Mouse (Mus musculus): ENCODE results near the gene Mrps18b.

The Mrps18b gene

DNA sequence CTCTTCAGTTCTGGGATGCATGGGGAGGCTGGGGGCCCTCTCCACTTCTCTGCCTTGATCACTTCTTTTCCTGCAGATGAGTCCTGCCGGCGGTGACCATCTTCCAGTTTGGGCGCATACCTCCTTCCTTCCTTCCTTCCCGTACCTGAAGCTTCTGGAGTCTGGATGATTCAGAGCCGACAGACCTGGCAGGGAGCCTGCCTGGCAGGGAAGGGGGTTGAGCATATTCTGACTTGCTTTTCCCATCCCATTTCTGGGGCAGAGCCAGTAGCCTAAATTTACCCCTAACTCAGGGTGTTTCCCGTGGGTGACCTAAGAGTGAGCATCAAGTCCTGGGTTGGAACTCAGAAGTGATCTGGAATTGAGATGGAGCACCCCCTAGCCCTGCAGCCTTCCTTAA, 41.5 kb downstream of the Mrps18b start:
- no peak for DNase-seq (ENCODE audit: low spot score in 2 of 2)

DNA sequence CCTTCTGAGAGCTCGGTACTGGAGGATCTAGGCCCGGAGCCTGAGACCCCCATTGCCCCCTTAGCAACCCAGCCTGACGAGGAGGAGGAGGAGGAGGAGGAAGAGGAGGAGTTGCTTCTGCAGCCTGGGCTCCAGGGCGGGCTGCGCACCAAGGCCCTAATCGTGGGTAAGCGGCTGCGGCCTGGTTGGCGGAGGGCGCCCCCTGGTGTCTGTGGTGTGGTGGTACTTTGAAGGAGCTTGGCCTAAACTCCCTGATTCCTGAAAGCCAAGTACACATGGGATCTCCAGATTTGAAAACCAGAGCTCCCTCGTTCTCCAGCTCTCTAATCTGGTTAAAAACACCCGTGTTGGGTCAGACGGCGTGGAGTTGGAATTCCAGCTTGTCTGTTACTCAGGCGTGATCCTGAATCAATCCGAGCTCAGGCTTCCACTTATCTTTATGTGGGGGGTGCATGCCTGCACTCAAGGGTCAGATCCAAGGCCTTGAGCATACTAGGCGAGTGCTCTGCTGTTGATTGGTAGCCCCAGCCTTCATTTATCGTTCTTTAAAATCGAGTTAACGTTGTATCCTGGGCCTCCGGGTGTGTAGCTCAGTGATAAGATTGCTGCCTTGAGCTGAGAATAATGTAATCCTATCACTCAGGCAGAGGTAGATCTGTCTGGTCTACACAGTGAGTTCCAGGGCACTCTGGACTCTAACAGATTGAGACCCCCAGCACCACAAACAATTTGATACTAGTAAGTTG, 42.2 kb downstream of the Mrps18b start:
- DNase-seq (ENCODE audit: low spot score in 2 of 2) = peak; percentile 80 to 83

DNA sequence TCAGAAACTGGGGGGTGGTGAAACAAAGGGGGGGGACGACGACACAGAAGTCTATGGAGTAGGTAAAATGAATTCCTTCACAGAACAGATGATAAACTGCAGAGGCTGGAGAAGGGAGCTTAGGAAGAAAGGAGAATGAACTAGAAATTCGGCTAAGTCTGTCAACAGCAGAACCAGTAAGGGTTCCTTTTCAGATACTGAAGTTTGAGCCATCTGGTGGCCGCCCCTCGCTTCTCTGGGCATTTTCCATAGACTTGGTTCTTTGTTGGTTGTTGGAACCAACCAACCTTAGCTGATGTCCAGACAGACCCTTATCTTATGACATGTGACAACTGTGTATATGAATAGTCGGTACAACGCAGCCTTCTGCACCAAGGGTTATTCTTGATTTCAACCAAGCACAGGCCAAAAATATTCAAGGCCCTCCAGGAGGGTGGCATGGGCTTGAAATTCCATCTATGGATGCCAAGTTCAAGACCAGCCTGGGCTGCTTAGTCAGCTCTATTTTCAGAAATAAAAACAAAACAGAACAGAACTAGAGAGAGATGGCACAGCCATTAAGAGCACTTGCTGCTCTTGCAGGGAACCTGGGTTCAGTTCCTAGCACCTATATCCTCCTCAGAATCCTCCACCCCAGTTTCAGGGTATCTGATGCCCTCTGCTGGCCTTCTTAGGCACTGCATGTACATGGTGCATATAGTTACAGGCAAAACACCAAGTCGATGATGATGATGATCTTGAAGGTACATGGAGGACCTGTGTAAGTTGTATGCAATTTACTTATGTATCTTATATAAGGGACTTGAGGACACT, 45.1 kb downstream of the Mrps18b start:
- no peak for DNase-seq (ENCODE audit: low spot score in 2 of 2)

DNA sequence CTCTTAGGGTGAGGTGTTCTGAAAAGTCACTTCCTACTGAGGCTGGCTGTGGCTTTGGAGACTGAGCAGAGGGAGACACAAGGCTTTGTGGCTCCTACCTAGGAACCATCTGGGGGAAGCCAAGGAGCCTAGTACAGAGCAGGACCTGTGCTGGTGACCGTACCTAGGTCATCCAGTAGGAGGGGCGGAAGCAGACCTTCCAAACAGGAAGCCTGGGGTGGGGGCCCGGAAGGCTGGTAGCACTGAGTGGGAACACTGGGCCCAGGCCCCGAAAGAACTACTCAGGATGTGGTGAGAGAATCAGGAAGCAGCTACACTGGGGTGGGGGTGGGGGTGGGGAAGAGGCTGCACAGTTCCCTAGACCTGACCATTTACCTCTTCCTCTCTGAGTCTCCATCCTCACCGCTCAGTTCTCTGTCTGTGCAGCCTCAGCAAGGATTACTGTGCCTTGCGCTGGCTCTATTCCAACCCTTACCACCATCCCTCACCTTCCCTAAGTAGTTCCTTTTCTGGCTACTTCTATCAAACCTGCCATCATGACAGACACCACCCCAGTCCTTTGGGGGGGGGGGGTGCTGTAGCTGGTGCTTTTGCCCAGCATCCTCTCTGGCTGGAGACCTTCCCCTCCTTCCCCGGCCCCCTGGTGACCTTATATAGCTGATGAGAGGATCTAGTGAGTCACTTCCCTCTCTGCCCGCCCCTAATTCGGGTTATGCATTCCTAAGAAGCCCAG, 45.9 kb downstream of the Mrps18b start:
- DNase-seq (ENCODE audit: low spot score in 2 of 2) = peak; percentile 88 to 91

DNA sequence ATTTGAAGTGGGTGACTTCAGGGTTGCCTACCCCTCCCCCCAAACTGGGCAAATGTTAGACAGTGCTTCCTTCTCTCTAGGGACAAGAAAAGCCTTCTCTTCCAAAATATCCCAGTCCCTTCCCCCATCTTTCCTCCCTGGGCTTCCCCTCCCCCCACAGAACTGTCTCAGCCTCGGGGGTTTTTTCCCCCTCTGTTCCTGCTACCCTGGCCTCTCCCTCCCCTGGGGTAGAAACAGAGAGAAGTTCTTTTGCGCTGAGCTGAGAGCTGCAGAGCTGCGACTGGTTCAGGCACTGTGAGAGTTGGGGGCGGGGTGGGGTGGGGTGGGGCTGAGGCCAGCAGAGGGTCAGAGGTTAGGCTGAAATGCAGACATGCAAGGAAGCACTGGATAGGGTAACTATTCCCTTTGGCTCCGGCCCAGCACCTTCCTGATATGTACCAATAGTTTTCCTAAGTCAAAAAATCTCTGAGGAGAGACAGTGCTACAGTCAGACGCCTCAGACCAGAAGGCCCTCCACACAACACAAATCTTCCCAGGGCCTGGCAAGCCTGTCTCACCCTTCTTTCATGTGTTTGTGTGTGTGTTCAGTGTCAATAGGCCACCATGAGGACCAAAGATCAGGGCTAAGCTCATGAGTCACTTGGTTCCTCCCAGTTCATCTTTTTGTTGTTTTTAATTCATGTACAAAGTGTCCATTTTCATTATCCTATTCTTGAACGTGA, 46.7 kb downstream of the Mrps18b start:
- DNase-seq (ENCODE audit: low spot score in 2 of 2) = peak; percentile 53 to 63

DNA sequence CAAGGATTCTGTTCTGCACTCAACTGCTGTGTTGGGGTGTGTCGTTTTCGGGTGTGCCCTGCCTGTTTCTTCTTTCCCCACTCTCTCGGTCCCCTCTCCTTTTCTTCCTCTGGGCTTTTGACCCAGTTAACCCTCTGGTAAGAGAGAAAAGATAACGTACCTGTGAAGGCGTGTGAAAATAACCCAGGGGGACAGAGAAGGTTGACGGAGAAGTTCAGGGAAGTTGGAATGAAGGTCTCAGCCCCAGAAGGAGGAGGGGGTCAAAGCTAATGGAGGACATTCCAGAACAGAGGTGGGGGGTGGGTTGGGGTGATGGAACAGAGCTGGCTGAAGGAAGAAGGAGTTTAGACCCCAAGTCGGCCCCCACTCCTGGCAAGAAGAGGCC, 47.2 kb downstream of the Mrps18b start:
- DNase-seq (ENCODE audit: low spot score in 2 of 2) = no peak

DNA sequence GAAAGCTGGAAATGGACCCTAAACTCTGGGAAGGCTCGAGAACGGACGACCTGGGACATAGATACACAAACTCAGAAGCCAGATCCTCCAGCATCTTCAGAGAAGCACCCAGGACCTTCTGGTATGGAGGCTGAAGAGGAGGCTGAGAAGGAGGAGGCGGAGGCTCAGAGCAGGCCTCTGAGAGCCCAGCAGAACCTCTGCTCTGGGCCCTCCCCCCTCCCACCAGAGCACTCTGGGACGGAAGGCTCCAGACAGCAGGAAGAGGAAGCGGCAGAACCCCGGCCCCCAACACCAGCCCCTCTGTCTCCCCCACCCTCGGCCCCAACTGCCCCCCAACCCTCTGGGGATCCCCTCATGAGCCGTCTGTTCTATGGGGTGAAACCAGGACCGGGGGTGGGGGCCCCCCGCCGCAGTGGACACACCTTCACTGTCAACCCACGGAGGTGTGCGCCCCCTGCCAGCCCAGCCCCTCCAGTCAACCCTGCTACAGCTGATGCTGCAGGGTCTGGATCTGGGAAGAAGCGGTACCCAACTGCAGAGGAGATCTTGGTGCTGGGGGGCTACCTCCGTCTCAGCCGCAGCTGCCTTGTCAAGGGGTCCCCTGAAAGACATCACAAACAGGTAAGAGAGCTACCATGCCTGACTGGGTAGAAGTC, 47.9 kb downstream of the Mrps18b start:
- peak; percentile 80 for DNase-seq (ENCODE audit: low spot score in 2 of 2)

DNA sequence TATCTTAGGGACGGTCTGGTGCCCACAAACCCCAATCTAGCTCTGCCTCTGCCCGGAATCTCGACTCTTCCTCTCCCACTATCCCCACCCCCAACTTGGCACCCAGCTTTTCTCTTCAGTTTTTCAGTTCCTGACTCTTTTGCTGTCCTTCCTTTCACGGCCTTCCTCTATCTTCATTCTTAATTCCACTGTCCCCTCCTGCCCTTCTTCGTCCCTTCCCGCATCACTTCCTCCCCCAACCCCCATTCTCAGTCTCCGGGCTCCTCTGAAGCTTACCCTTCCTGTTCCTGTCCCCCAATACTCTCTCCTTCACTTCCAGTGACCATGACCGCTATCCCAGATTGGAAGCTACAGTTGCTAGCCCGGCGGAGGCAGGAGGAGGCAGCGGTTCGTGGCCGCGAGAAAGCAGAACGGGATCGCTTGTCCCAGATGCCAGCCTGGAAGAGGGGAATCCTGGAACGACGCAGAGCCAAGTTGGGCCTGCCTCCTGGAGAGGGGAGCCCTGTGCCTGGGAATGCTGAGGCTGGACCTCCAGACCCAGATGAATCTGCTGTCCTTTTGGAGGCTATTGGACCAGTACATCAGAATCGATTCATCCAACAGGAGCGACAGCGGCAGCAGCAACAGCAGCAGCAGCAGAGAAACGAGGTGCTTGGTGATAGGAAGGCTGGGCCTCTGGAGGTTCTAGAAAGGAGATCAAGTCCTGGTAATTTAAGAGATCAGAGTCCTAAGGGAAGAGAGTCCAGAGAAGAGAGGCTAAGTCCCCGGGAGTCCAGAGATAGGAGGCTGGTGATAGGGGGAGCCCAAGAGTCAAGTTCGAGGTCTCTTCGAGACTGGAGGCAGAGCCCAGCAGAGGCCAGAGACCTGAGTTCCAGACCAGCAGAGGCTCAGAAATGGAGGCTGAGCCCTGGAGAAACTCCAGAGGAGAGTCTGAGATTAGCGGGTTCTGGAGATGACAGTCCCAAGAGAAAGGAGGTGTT, 49.0 kb downstream of the Mrps18b start:
- DNase-seq (ENCODE audit: low spot score in 2 of 2) = peak; percentile 81

DNA sequence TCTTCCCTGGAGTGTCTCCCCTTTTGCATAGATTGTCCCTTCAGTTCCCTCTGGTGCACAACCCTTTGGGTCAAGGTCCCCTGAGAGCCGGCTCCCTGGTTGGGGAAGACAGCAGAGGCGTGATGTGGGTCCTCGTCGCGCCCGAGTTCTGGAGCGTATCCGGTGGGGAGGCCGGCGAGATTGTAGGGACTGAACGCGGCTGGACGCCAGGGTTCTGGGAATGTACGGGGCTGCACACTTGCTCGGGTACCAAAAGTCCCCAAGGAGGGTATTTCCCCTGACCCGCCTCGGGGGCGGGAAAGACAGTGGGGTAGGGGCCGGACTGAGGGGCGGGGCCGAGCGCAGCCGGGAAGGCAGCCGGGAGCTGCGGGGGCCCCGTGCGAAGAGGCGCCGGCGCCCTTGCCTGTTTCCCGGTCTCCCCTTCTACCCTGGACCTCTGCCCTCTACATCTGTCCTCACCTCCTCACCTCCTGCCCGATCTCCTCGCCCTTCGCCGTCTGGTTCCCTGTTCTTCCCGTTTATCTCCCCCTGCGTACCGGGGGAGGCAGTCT, 49.8 kb downstream of the Mrps18b start:
- peak; percentile 81 to 84 for DNase-seq (ENCODE audit: low spot score in 2 of 2)

DNA sequence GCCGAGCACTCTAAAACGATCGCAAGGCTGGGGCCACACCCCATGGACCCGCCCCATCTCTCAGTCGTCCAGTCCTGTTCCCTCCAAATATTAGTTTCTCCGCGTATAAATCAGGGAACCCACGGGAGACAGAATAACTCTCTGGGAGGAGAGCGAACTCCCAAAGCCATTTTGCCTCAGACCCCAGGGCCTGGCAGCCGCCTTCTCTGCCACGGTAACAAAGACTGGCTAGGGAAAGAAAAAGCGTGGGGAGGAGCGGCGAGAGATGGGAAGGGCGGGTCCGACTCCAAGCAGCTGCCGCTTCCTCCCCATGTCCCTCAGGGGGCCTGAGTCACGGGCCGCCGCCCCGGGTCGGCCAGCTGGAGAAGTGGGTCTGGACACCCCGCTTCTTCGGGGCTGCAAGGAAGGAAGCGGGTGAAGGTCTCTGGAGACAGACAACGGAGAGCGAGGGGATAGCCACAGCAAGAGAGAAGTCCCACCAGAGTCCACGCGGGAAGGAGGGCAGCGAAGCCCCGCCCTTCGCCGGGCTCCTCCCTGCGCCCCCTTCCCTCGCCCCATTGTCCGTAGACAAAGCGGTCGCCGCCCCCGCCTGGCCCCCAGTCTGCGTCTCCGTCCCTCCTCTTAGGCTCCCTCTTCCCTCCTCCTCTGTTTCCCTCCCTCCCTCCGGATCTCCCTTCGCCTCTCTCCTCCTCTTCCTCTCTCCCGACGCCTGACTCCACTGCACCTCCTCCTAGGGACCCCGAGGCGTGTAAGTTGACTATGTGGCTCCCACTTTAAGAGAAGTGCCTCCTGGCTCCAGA, 50.5 kb downstream of the Mrps18b start, which contains the start of gene Ppp1r18:
Gene Ppp1r18 (plus strand): TSS at position 113 of the 800 bp plus-strand sequence.
- peak; percentile 80 to 83 for DNase-seq (ENCODE audit: low spot score in 2 of 2)

DNA sequence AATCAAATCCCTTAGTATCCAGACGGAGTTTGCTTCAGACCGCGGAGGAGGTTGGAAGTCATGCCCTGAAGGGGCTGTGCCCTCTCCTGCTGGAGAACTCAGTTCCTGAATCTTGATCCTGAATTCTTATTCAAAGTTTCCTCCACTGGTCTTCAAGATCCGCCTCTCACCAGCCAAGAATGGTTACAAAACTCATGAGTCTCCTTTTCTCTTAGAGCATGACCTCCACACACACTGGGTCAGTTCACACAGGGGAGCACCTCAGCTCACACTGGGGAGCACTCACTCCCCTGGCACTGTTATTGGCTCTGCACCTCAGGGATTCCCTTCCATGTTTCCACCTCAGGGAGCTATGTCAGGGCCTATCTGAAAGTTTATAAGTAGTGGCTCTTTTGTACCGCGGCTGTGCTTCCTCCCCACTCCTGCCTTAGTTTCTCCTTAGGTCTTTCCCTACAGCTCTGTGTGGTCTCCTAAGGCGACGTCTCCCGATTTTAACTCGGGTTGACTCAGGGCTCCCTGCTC, 51.3 kb downstream of the Mrps18b start:
- DNase-seq (ENCODE audit: low spot score in 2 of 2) = no peak

DNA sequence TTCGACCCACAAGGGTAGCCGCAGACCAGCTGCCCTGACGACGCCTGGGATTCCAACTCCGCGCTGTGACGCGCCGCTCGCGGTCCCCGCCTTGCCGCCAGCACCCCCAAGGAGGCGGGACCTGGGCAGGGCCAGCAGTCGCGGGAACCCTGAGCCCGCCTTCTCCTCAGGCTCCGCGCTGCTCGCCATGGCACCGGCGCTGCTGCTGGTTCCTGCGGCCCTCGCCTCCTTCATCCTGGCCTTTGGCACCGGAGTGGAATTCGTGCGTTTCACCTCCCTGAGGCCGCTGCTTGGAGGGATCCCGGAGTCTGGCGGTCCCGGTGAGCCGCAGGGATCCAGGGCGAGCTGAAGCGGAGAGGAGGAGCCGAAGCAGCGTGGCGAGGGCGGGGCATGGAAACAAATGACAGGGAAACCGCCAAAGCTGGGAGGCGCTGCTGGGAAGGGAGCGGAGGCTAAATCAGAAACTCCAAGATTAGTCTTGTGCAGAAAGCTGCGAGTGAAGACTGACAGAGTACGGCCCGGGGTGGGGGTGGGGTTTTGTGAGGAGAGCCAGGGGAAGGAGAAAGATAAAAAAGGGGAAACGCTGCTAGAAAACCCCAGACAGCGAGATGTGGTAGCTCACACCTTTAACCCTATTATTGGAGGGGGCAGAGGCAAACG, 54.9 kb downstream of the Mrps18b start, which contains the start of gene Nrm:
Gene Nrm (plus strand): TSS at position 121 of the 660 bp plus-strand sequence.
- peak; percentile 86 to 87 for DNase-seq (ENCODE audit: low spot score in 2 of 2)

DNA sequence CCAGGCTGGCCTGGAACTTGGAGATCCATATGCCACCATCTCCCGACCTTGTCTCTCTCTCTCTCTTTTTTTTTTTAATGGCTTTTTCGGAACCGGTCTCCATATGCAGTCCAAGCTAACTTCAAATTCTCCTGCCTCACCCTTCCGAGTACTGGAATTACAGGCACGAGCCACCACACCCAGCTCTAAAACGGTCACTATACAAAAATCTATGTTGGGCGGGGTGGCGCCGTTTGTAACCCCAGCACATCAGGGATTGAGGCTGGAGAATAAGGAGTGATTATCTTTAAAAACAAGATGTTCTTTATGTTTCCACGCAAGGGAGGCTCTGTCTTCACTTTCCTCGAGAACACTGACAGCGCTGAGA, 55.4 kb downstream of the Mrps18b start:
- DNase-seq (ENCODE audit: low spot score in 2 of 2) = no peak

Measured in spleen, postnatal 36 days (tissue).